Mouse (Mus musculus): ENCODE measurements around the gene Nhlrc1. TPM values are rescaled to one million over a fixed set of nuclear protein-coding genes. Genes with fewer than 3 reads are reported as not detected.

The Nhlrc1 gene
- total and polyA plus RNA-seq, 3 experiments = not detected

GRCm38 (mm10) chr13:47030376-47031107 is 15.9 kb upstream of the Nhlrc1 start:
- Histone ChIP-seq H3K36me3 (ENCODE audit: control insufficient read depth in 1 of 2, insufficient read depth in 2 of 2, low read length in 2 of 2) (no peaks in the 10 kb centered on the region), H3K27me3 (ENCODE audit: control insufficient read depth in 1 of 2, insufficient read depth in 2 of 2, low read length in 2 of 2) (no peaks in the 10 kb centered on the region), H3K4me3 (ENCODE audit: control insufficient read depth in 1 of 2, insufficient read depth in 1 of 2, low read depth in 2 of 2, low read length in 2 of 2) (no peak overlapping the region), H3K9me3 (replicated peaks; ENCODE audit: insufficient read depth, low read length) (no peaks in the 10 kb centered on the region), H3K9ac (ENCODE audit: control insufficient read depth, low read depth, low read length, poor library complexity, severe bottlenecking) (no peak overlapping the region), H3K27ac (ENCODE audit: control insufficient read depth, low read depth, low read length) (no peak overlapping the region), H3K79me2 (ENCODE audit: control insufficient read depth, insufficient read depth, low read length, poor library complexity) (no peaks in the 10 kb centered on the region), H3K4me1 (ENCODE audit: control insufficient read depth in 1 of 2, insufficient read depth in 2 of 2, low read length in 2 of 2) (no peaks in the 10 kb centered on the region)
- TF ChIP-seq KAT2A (conservative IDR thresholded peaks at IDR 0.05; ENCODE audit: low read depth, low read length) (no peak), MAFK (IDR thresholded peaks at IDR 0.05; ENCODE audit: borderline replicate concordance, low read depth, low read length) (no peak), NRF1 (IDR thresholded peaks at IDR 0.05; ENCODE audit: insufficient read depth, low read depth, low read length, poor library complexity, severe bottlenecking) (no peak), RAD21 (IDR thresholded peaks at IDR 0.05; ENCODE audit: low read depth, low read length) (no peak), JUND (IDR thresholded peaks at IDR 0.05; ENCODE audit: low read depth, low read length) (no peak), ZMIZ1 (IDR thresholded peaks at IDR 0.05; ENCODE audit: low read depth, low read length) (no peak)
- DNase-seq (ENCODE audit: low read depth, low spot score) = no peak

- Histone ChIP-seq H3K9me3 (replicated peaks; ENCODE audit: insufficient read depth, low read length) (no peaks in the 10 kb centered on the region), H3K4me1 (ENCODE audit: control insufficient read depth in 1 of 2, insufficient read depth in 2 of 2, low read length in 2 of 2) (no peaks in the 10 kb centered on the region), H3K9ac (ENCODE audit: control insufficient read depth, low read depth, low read length, poor library complexity, severe bottlenecking) (no peak overlapping the region), H3K4me3 (ENCODE audit: control insufficient read depth in 1 of 2, insufficient read depth in 1 of 2, low read depth in 2 of 2, low read length in 2 of 2) (no peak overlapping the region), H3K27ac (ENCODE audit: control insufficient read depth, low read depth, low read length) (no peak overlapping the region), H3K79me2 (ENCODE audit: control insufficient read depth, insufficient read depth, low read length, poor library complexity) (no peaks in the 10 kb centered on the region), H3K27me3 (ENCODE audit: control insufficient read depth in 1 of 2, insufficient read depth in 2 of 2, low read length in 2 of 2) (no peaks in the 10 kb centered on the region), H3K36me3 (ENCODE audit: control insufficient read depth in 1 of 2, insufficient read depth in 2 of 2, low read length in 2 of 2) (no peaks in the 10 kb centered on the region)
- DNase-seq (ENCODE audit: low read depth, low spot score) = no peak
- TF ChIP-seq GATA1 (IDR thresholded peaks at IDR 0.05; ENCODE audit: low read depth, low read length) = no peak
- no peak for TF ChIP-seq ZC3H11A (IDR thresholded peaks at IDR 0.05; ENCODE audit: low read depth, low read length)
- TF ChIP-seq CTCF (IDR thresholded peaks at IDR 0.05 in 2 of 3, conservative IDR thresholded peaks at IDR 0.05 in 1 of 3; ENCODE audit: control insufficient read depth in 1 of 3, insufficient read depth in 1 of 3, low read depth in 2 of 3, low read length in 3 of 3, poor library complexity in 1 of 3, severe bottlenecking in 1 of 3) = no peak
- no peak for TF ChIP-seq CHD2 (IDR thresholded peaks at IDR 0.05; ENCODE audit: low read length)
- no peak for TF ChIP-seq ZMIZ1 (IDR thresholded peaks at IDR 0.05; ENCODE audit: low read depth, low read length)
- no peak for TF ChIP-seq SIN3A (IDR thresholded peaks at IDR 0.05; ENCODE audit: low read length)
- TF ChIP-seq RCOR1 (IDR thresholded peaks at IDR 0.05; ENCODE audit: low read depth, low read length) = no peak
- no peak for TF ChIP-seq BHLHE40 (IDR thresholded peaks at IDR 0.05; ENCODE audit: borderline replicate concordance, low read depth, low read length)
- TF ChIP-seq UBTF (IDR thresholded peaks at IDR 0.05; ENCODE audit: borderline replicate concordance, insufficient read depth, low read depth, low read length) = no peak
- TF ChIP-seq TAL1 (IDR thresholded peaks at IDR 0.05; ENCODE audit: low read length) = no peak
- no peak for TF ChIP-seq MYC (IDR thresholded peaks at IDR 0.05; ENCODE audit: low read depth, low read length)
- TF ChIP-seq MAZ (IDR thresholded peaks at IDR 0.05; ENCODE audit: low read depth, low read length) = no peak
- no peak for TF ChIP-seq ELF1 (IDR thresholded peaks at IDR 0.05; ENCODE audit: low read depth, low read length)
- TF ChIP-seq MAX (IDR thresholded peaks at IDR 0.05; ENCODE audit: low read length) = no peak
- TF ChIP-seq RAD21 (IDR thresholded peaks at IDR 0.05; ENCODE audit: low read depth, low read length) = no peak
- TF ChIP-seq POLR2A (IDR thresholded peaks at IDR 0.05; ENCODE audit: control insufficient read depth in 1 of 2, insufficient read depth in 1 of 2, low read depth in 1 of 2, low read length in 2 of 2, poor library complexity in 1 of 2) = no peak
- no peak for TF ChIP-seq JUND (IDR thresholded peaks at IDR 0.05; ENCODE audit: low read depth, low read length)
- TF ChIP-seq MYB (IDR thresholded peaks at IDR 0.05; ENCODE audit: low read depth, low read length) = no peak
Observed at GRCm38 (mm10) chr13:47020798-47021197, 6.1 kb upstream of the Nhlrc1 start.

Measured in MEL (cell line).